Comparison of ENCODE assay signal across 8 mouse cellular contexts in the genomic region with DNA sequence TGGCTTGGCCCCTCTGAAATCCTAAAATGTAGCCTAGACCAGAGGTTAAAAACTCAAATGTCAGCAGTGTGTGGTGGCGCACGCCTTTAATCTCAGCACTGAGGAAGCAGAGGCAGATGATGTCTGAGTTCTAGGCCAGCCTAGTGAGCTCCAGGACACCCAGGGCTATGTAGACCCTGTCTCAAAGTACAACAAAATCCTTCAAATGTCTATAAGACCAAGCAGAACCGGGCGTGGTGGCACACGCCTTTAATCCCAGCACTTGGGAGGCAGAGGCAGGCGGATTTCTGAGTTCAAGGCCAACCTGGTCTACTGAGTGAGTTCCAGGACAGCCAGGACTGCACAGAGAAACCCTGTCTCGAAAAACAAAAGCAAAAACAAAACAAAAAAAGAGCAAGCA. TPM values are rescaled to one million over a fixed set of nuclear protein-coding genes. Genes with fewer than 3 reads are reported as not detected.
DNase-seq lines count a peak whose midpoint lies in the region; ATAC-seq and TF ChIP-seq lines count a peak whose summit lies in the region.
"Not testable (repeated sequence)": the region's sequence is repeated elsewhere in the genome, so short reads cannot be mapped to it uniquely, and the experiment has no call there.
"Had no signal": no experiment of that assay in that cellular context is flagged by ENCODE, and none has a peak within 500 bp of the region (broad histone marks: within the 10 kb centered on the region; RNA-seq: fewer than 3 reads in every experiment).

No protein-coding gene starts in this region.

- intact Hi-C loops in gastrocnemius, adult 2 months (cut with DNase I) = loop anchor here (10.0 kb wide), 2 partner anchors 304 to 344 kb away; a partner anchor contains a TSS

- not testable (repeated sequence) for H3K9me3 ChIP-seq in forebrain, embryonic 10.5 days; hindbrain, embryonic 12.5 days (replicated peaks); intestine, embryonic 16.5 days (ENCODE audit: control insufficient read depth, low read length); lung, embryonic 15.5 days; midbrain, embryonic 11.5 days (ENCODE audit: control insufficient read depth, low read length); neural tube, embryonic 13.5 days

- H3K9ac ChIP-seq in hindbrain, embryonic 12.5 days; intestine, embryonic 16.5 days (ENCODE audit: low read depth, low read length); lung, embryonic 15.5 days; midbrain, embryonic 11.5 days (ENCODE audit: low read length): not testable (repeated sequence)
- 0 out of 2 replicates have a peak overlapping the region, but pooled peaks have one; percentile 17 for H3K9ac ChIP-seq in neural tube, embryonic 13.5 days

- peaks cover 14% of the 10 kb centered on the region for H3K36me3 ChIP-seq in forebrain, embryonic 10.5 days (replicated peaks)
- H3K36me3 ChIP-seq in hindbrain, embryonic 12.5 days = peaks cover 11% of the 10 kb centered on the region
- not testable (repeated sequence) for H3K36me3 ChIP-seq in intestine, embryonic 16.5 days (ENCODE audit: control insufficient read depth, insufficient read depth, low read length); lung, embryonic 15.5 days; midbrain, embryonic 11.5 days (ENCODE audit: control insufficient read depth, insufficient read depth, low read length)
- H3K36me3 ChIP-seq in neural tube, embryonic 13.5 days = peaks cover 15% of the 10 kb centered on the region

- DNase-seq in forebrain, embryonic 10.5 days (ENCODE audit: extremely low spot score, low spot score); gastrocnemius, adult 2 months: not testable (repeated sequence)
- peak; percentile 44 for DNase-seq in midbrain, embryonic 11.5 days (ENCODE audit: low spot score, missing footprints)

- not testable (repeated sequence) for ATAC-seq in hindbrain, embryonic 12.5 days (ENCODE audit: low FRiP score); intestine, embryonic 16.5 days; lung, embryonic 15.5 days (ENCODE audit: borderline replicate concordance, extremely low read depth, low FRiP score, low TSS enrichment); midbrain, embryonic 11.5 days (ENCODE audit: low FRiP score); neural tube, embryonic 13.5 days (ENCODE audit: low read depth)

- not testable (repeated sequence) for H3K4me3 ChIP-seq in forebrain, embryonic 10.5 days; hindbrain, embryonic 12.5 days; intestine, embryonic 16.5 days (ENCODE audit: low read length); lung, embryonic 15.5 days; midbrain, embryonic 11.5 days (ENCODE audit: low read depth, low read length); neural tube, embryonic 13.5 days
- H3K4me3 ChIP-seq in gastrocnemius, adult 2 months = peak overlapping the region; percentile 90

- peak overlapping the region; percentile 82; the same call in 1 of the 2 replicates for H3K4me2 ChIP-seq in hindbrain, embryonic 12.5 days (replicated peaks)
- H3K4me2 ChIP-seq in intestine, embryonic 16.5 days (ENCODE audit: low read depth, low read length); lung, embryonic 15.5 days; midbrain, embryonic 11.5 days: not testable (repeated sequence)
- H3K4me2 ChIP-seq in neural tube, embryonic 13.5 days = peak overlapping the region; percentile 93; the same call in 1 of the 2 replicates

- TF ChIP-seq CTCF in gastrocnemius, adult 2 months (IDR thresholded peaks at IDR 0.05) = not testable (repeated sequence)

- 91% methylated on average over 7 of the region's 7 CpGs for WGBS in forebrain, embryonic 10.5 days
- 92% methylated on average over 7 of the region's 7 CpGs for WGBS in hindbrain, embryonic 12.5 days
- WGBS in intestine, embryonic 16.5 days = 86% methylated on average over 7 of the region's 7 CpGs
- 85% methylated on average over 7 of the region's 7 CpGs for WGBS in lung, embryonic 15.5 days
- 87% methylated on average over 7 of the region's 7 CpGs for WGBS in midbrain, embryonic 11.5 days
- WGBS in neural tube, embryonic 13.5 days = 90% methylated on average over 7 of the region's 7 CpGs

- peak overlapping the region; percentile 86; the same call in 1 of the 2 replicates for H3K27ac ChIP-seq in forebrain, embryonic 10.5 days
- H3K27ac ChIP-seq in gastrocnemius, adult 2 months = peak overlapping the region; percentile 99
- H3K27ac ChIP-seq in hindbrain, embryonic 12.5 days; midbrain, embryonic 11.5 days (ENCODE audit: low read depth, low read length): not testable (repeated sequence)
- peak overlapping the region; percentile 25; the same call in 1 of the 2 replicates for H3K27ac ChIP-seq in intestine, embryonic 16.5 days (ENCODE audit: low read length)
- H3K27ac ChIP-seq in lung, embryonic 15.5 days = peak overlapping the region; percentile 39; the same call in 1 of the 2 replicates
- peak overlapping the region; percentile 82 for H3K27ac ChIP-seq in neural tube, embryonic 13.5 days (replicated peaks)

- H3K4me1 ChIP-seq in forebrain, embryonic 10.5 days = peaks cover 71% of the 10 kb centered on the region
- peaks cover 45% of the 10 kb centered on the region for H3K4me1 ChIP-seq in hindbrain, embryonic 12.5 days
- H3K4me1 ChIP-seq in intestine, embryonic 16.5 days (ENCODE audit: control insufficient read depth, insufficient read depth, low read length) = peaks cover 43% of the 10 kb centered on the region
- peaks cover 60% of the 10 kb centered on the region for H3K4me1 ChIP-seq in lung, embryonic 15.5 days
- H3K4me1 ChIP-seq in midbrain, embryonic 11.5 days (ENCODE audit: control insufficient read depth, insufficient read depth, low read length) = peaks cover 31% of the 10 kb centered on the region
- H3K4me1 ChIP-seq in neural tube, embryonic 13.5 days (replicated peaks) = peaks cover 64% of the 10 kb centered on the region

- not testable (repeated sequence) for H3K27me3 ChIP-seq in forebrain, embryonic 10.5 days (ENCODE audit: poor library complexity, severe bottlenecking); hindbrain, embryonic 12.5 days; intestine, embryonic 16.5 days (replicated peaks; ENCODE audit: control insufficient read depth, insufficient read depth, low read length); lung, embryonic 15.5 days; midbrain, embryonic 11.5 days (ENCODE audit: control insufficient read depth, insufficient read depth, low read length); neural tube, embryonic 13.5 days

RNA-seq across cellular contexts. Expression of a gene that starts 2.2 kb away (rescaled TPM):
- polyA plus RNA-seq in forebrain, embryonic 10.5 days (2016; fragmentation: Nextera tagmentation; extraction: Ambion mirVana) = 0.32 and 0.61 TPM in 2 replicates
- total RNA-seq in gastrocnemius, adult 2 months (2021) = under 1 TPM; 0.42 to 0.48 TPM
- 0.48 and 1.1 TPM in 2 replicates for polyA plus RNA-seq in hindbrain, embryonic 12.5 days (2016; fragmentation: Nextera tagmentation; extraction: Ambion mirVana)
- polyA plus RNA-seq in intestine, embryonic 16.5 days (2015; fragmentation: Nextera tagmentation; extraction: Ambion mirVana) = 0.36 and 0.37 TPM in 2 replicates
- 0.26 and 0.51 TPM in 2 replicates for polyA plus RNA-seq in lung, embryonic 15.5 days (2015; fragmentation: Nextera tagmentation; extraction: Ambion mirVana)
- polyA plus RNA-seq in midbrain, embryonic 11.5 days (2014; fragmentation: Nextera tagmentation; extraction: Ambion mirVana) = 0.20 and 0.43 TPM in 2 replicates
- 0.25 and 0.66 TPM in 2 replicates for polyA plus RNA-seq in neural tube, embryonic 13.5 days (2015; fragmentation: Nextera tagmentation; extraction: Ambion mirVana)
- total RNA-seq: common myeloid progenitor, adult 5-6 weeks had no signal

RNA-seq across cellular contexts. Expression of a gene that starts 2.3 kb away (rescaled TPM):
- polyA plus RNA-seq in forebrain, embryonic 10.5 days (2016; fragmentation: Nextera tagmentation; extraction: Ambion mirVana) = 28.9 and 35.0 TPM in 2 replicates
- 10 to 100 TPM; 74.6 to 93.1 TPM for total RNA-seq in gastrocnemius, adult 2 months (2021)
- polyA plus RNA-seq in hindbrain, embryonic 12.5 days (2016; fragmentation: Nextera tagmentation; extraction: Ambion mirVana) = 140 and 144 TPM in 2 replicates
- polyA plus RNA-seq in intestine, embryonic 16.5 days (2015; fragmentation: Nextera tagmentation; extraction: Ambion mirVana) = 59.5 and 61.5 TPM in 2 replicates
- 90.3 and 96.2 TPM in 2 replicates for polyA plus RNA-seq in lung, embryonic 15.5 days (2015; fragmentation: Nextera tagmentation; extraction: Ambion mirVana)
- 87.8 and 91.5 TPM in 2 replicates for polyA plus RNA-seq in midbrain, embryonic 11.5 days (2014; fragmentation: Nextera tagmentation; extraction: Ambion mirVana)
- 204 and 215 TPM in 2 replicates for polyA plus RNA-seq in neural tube, embryonic 13.5 days (2015; fragmentation: Nextera tagmentation; extraction: Ambion mirVana)

RNA-seq across cellular contexts. Expression of a gene that starts 13.0 kb away (rescaled TPM):
- polyA plus RNA-seq in forebrain, embryonic 10.5 days (2016; fragmentation: Nextera tagmentation; extraction: Ambion mirVana) = 0.77 and 0.98 TPM in 2 replicates
- total RNA-seq in gastrocnemius, adult 2 months (2021) = 1 to 10 TPM in 1 of 2 experiments, under 1 TPM in 1; 0.67 to 1.3 TPM
- polyA plus RNA-seq in hindbrain, embryonic 12.5 days (2016; fragmentation: Nextera tagmentation; extraction: Ambion mirVana) = 1.4 TPM in 2 replicates
- polyA plus RNA-seq in intestine, embryonic 16.5 days (2015; fragmentation: Nextera tagmentation; extraction: Ambion mirVana) = 1.4 and 2.1 TPM in 2 replicates
- 2.5 and 2.8 TPM in 2 replicates for polyA plus RNA-seq in lung, embryonic 15.5 days (2015; fragmentation: Nextera tagmentation; extraction: Ambion mirVana)
- 0.57 and 0.86 TPM in 2 replicates for polyA plus RNA-seq in midbrain, embryonic 11.5 days (2014; fragmentation: Nextera tagmentation; extraction: Ambion mirVana)
- polyA plus RNA-seq in neural tube, embryonic 13.5 days (2015; fragmentation: Nextera tagmentation; extraction: Ambion mirVana) = 0.56 and 1.5 TPM in 2 replicates

RNA-seq across cellular contexts. Expression of a gene that starts 13.2 kb away (rescaled TPM):
- polyA plus RNA-seq in forebrain, embryonic 10.5 days (2016; fragmentation: Nextera tagmentation; extraction: Ambion mirVana) = 413 and 423 TPM in 2 replicates
- 10 to 100 TPM; 22.8 to 25.7 TPM for total RNA-seq in gastrocnemius, adult 2 months (2021)
- polyA plus RNA-seq in hindbrain, embryonic 12.5 days (2016; fragmentation: Nextera tagmentation; extraction: Ambion mirVana) = 286 and 294 TPM in 2 replicates
- 213 and 215 TPM in 2 replicates for polyA plus RNA-seq in intestine, embryonic 16.5 days (2015; fragmentation: Nextera tagmentation; extraction: Ambion mirVana)
- 260 and 262 TPM in 2 replicates for polyA plus RNA-seq in lung, embryonic 15.5 days (2015; fragmentation: Nextera tagmentation; extraction: Ambion mirVana)
- 335 and 336 TPM in 2 replicates for polyA plus RNA-seq in midbrain, embryonic 11.5 days (2014; fragmentation: Nextera tagmentation; extraction: Ambion mirVana)
- 216 and 230 TPM in 2 replicates for polyA plus RNA-seq in neural tube, embryonic 13.5 days (2015; fragmentation: Nextera tagmentation; extraction: Ambion mirVana)

RNA-seq across cellular contexts. Expression of a gene that starts 18.4 kb away (rescaled TPM):
- 2.6 and 2.9 TPM in 2 replicates for polyA plus RNA-seq in forebrain, embryonic 10.5 days (2016; fragmentation: Nextera tagmentation; extraction: Ambion mirVana)
- 10 to 100 TPM; 61.1 to 64.6 TPM for total RNA-seq in gastrocnemius, adult 2 months (2021)
- 23.7 and 24.9 TPM in 2 replicates for polyA plus RNA-seq in hindbrain, embryonic 12.5 days (2016; fragmentation: Nextera tagmentation; extraction: Ambion mirVana)
- polyA plus RNA-seq in intestine, embryonic 16.5 days (2015; fragmentation: Nextera tagmentation; extraction: Ambion mirVana) = 1.0 and 1.4 TPM in 2 replicates
- polyA plus RNA-seq in lung, embryonic 15.5 days (2015; fragmentation: Nextera tagmentation; extraction: Ambion mirVana) = 0.10 and 0.19 TPM in 2 replicates
- 10.5 and 11.1 TPM in 2 replicates for polyA plus RNA-seq in midbrain, embryonic 11.5 days (2014; fragmentation: Nextera tagmentation; extraction: Ambion mirVana)
- 36.8 and 40.6 TPM in 2 replicates for polyA plus RNA-seq in neural tube, embryonic 13.5 days (2015; fragmentation: Nextera tagmentation; extraction: Ambion mirVana)
- total RNA-seq: common myeloid progenitor, adult 5-6 weeks had no signal
